Mouse (Mus musculus) urinary bladder, adult 18-20 months (tissue): ENCODE measurements around the gene Invs.

Source experiments
- DNase-seq, 2 experiments: peaks; one replicate each; pipeline ENCODE4 v3.0.0; 2022; ENCODE audit warnings: low spot score in 2 of 2, mixed read lengths in 2 of 2

Invs gene

GRCm38 (mm10) chr4:48454106-48454773 is 174.7 kb downstream of the Invs start:
- DNase-seq, result no peak

GRCm38 (mm10) chr4:48458436-48458835 is 178.9 kb downstream of the Invs start:
- no peak for DNase-seq

GRCm38 (mm10) chr4:48461060-48461459 is 181.5 kb downstream of the Invs start:
- no peak for DNase-seq

GRCm38 (mm10) chr4:48470977-48471376 is 191.4 kb downstream of the Invs start:
- no peak for DNase-seq

GRCm38 (mm10) chr4:48472052-48472791 is 192.7 kb downstream of the Invs start:
- DNase-seq, result no peak

- peak; percentile 86 to 88 for DNase-seq
These were observed 193.5 kb downstream of the Invs start, which contains the start of gene Tex10 for GRCm38 (mm10) chr4:48472792-48473650. Gene Tex10 (minus strand): TSS chr4:48473459.

- DNase-seq, result no peak
These were observed 194.1 kb downstream of the Invs start for GRCm38 (mm10) chr4:48473651-48474011.

- peak in 1 of 2 experiments; percentile 11 for DNase-seq
These were observed 201.7 kb downstream of the Invs start for GRCm38 (mm10) chr4:48481287-48481686.
